Mouse (Mus musculus) gastrocnemius, postnatal 4 days (tissue): Measurements from ENCODE around the gene Hoxb1. TPM values are rescaled to one million over a fixed set of nuclear protein-coding genes. Genes with fewer than 3 reads are reported as not detected.

Experiments used
- DNase-seq, 2 experiments: peaks; one replicate each; pipeline ENCODE4 v3.0.0; 2021 to 2022; ENCODE audit warnings: low spot score in 2 of 2, mixed read lengths in 2 of 2
- total RNA-seq, 2 experiments: library from RNA; stranded (reverse); gene quantifications; 2 replicates each; pipeline ENCODE4 v1.2.3; 2021

Gene Hoxb1
- total RNA-seq, 2 experiments from 2014 or later: not detected

DNA sequence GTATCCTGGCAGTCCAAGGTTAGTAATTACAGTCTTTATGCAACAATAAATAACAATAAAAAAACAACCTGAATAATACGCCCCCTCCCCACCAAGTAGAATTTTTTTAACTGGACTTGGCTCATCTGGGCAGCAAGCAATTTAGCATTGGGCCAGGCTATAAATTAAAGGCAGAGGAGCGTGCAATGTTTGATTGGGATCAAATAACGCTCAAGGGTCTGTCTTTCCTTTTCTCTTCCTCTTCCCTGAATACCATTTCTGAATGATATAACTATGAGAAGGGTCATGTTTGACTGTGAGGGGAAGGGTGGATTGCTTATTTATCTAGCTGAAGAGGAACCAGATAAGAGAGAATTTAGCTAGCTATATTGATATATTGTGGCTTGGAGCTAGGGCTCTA lies 16.6 kb upstream of the Hoxb1 start:
- DNase-seq: no peak

DNA sequence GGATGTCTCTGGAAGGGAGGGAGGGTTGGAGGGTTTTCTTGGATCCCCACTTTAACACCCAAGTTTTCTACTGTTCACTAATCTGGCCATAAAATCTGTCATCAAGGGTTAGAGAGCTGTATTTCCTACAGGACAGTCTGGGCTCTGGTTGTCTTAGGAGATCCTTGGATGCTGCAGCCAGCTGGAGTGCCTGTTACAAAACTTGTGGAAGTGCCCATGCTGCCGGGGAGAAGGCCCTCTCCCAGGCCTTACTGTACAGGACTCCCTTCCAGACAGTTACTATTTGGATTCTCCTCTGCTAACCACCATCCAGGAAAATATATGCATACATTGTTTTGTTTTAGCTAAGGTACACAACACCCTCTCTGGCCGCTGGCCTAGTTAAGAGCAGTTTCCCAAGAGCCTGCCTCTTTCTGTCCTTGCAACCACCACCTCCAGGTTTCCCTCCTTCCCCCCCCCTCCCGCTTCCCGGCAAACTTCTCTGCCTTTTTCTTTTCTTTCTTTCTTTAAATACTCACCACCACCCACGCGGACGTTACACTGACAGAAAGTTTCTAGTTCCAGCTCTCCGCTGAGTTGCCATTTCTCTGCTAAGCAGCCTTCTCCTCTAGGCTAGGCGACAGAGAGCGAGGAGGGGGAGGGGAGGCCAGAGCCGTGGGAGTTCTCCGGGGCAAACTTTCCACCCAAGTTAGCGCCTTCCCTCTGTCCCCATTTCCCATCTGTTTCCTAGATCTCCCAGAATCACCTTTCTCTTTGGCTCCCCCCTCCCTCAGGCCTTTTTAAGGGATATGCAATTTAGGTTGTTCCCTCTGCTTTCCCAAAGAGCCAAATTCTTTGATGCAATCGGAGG lies 15.8 kb upstream of the Hoxb1 start:
- DNase-seq: no peak

DNA sequence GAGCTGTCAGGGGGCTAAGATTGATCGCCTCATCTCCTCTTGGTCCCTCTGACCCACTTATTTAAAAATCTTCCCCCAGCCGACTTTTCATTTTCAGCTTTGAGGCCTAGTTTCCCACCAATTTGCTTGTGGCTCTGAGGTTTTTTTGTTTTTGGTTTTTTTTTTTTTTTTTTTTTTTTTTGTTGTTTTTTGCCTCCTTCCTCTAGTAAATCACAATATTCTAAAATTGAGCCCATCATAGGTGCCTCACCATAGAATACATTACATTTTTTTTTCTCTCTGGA lies 15.3 kb upstream of the Hoxb1 start, which contains the start of gene Hoxb2:
Gene Hoxb2, plus strand, starts transcription at position 185 of the 284 bp plus-strand sequence.
- DNase-seq: no peak

GRCm38 (mm10) chr11:96350791-96351190 lies 14.8 kb upstream of the Hoxb1 start:
- no peak for DNase-seq

DNA sequence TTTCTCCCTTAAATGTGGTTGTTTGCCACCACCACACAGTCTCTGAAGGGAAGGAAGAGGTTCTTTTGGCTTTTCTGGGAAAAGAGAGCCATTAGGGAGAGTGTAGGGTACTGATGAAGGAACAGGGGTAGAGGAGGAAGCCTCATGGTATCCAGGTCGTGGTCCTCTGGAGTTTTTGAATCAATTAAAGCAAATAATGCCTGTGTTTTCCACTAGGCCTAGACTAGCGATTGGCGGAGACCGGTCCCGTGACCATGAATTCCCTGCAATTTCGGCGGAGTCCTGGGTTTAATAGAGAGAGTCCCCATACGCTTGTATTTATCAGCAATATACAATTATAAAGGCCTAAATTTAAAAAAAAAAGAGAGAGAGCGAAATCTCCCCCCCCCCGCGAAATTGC lies 14.2 kb upstream of the Hoxb1 start:
- no peak for DNase-seq

- DNase-seq: no peak
These were observed 13.7 kb upstream of the Hoxb1 start for GRCm38 (mm10) chr11:96351831-96352230.

- no peak for DNase-seq
These were observed 12.6 kb upstream of the Hoxb1 start for GRCm38 (mm10) chr11:96352691-96353521.

- DNase-seq: no peak
These were observed 12.1 kb upstream of the Hoxb1 start for GRCm38 (mm10) chr11:96353522-96353841.

GRCm38 (mm10) chr11:96353939-96354338 lies 11.6 kb upstream of the Hoxb1 start:
- no peak for DNase-seq

- DNase-seq: no peak
These were observed 11.2 kb upstream of the Hoxb1 start for GRCm38 (mm10) chr11:96354376-96354775.

DNA sequence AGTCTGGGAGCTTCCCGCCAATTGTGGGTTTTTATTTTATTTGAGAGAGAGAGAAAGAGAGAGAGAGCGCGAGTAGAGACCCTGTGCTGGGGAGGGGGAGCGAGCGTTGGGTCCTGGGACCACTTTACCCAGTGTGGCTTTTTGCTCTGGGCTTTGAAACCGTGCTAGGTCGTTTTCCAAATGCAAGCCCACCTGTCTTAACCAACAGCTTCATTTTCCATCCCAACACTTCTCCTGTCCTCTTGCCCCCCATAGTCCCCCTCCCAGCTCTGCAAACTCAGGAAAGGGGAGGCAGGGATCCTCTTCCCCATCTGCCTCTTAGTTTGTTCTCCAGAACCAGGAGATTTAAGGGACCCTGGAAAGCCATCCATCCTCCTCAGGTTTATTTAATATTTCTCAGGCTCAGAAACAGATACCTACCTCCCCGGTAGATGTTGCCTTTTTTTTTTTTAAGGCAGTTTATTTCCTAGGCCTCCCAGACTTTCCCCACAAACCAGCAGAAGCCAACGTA lies 10.7 kb upstream of the Hoxb1 start:
- DNase-seq: no peak

- no peak for DNase-seq
These were observed 1.7 kb upstream of the Hoxb1 start for GRCm38 (mm10) chr11:96363807-96364206.

DNA sequence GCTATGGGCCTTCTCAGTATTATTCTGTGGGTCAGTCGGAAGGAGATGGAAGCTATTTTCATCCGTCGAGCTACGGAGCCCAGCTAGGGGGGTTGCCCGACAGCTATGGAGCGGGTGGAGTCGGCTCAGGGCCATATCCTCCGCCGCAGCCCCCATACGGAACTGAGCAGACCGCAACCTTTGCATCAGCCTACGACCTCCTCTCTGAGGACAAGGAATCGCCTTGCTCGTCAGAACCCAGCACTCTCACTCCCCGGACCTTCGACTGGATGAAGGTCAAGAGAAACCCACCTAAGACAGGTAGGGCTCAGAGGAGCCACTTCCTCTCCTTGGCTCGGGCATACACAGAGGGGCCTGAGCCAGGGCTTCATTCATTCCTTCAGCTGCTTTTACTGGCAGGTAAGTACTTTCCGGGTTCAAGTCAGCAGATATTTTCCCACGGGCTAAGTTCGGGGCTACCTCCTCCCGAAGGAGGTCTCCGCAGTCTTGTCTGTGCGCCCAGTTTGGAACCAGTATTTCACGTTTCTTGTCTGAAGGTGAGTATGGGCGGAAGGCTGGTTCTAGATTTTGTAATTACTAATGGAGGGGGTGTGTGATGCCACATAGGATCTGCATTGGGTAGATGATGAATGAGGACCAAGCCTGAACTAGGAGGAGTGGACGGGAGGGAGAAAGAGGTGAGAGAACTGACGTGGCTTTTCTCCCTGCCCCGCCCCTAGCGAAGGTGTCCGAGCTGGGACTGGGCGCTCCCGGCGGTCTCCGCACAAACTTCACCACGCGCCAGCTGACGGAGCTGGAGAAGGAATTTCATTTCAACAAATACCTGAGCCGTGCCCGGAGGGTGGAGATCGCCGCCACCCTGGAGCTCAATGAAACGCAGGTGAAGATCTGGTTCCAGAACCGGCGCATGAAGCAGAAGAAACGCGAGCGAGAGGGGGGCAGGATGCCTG lies 815 bp downstream of the Hoxb1 start:
- no peak for DNase-seq

DNA sequence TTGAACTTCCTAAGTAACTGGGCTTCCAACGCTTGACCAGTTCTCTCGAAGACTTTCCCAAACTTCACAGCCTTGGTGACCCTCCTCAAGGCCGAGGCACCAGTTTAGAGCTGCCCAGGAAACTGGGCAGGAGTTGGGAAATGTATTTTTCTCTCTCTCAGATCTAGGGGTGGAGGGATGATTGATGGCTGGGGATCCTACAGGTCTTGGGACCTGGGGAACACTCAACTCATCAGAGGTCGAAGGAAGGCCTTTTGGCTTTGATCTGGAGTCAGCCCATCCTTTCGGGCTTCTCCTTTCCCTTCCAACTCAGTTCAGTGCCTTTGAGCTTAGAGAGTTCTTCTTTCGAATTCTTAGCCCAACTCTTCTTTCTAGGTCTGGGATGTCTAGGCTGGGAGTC lies 1.6 kb downstream of the Hoxb1 start:
- no peak for DNase-seq

- no peak for DNase-seq
These were observed 3.1 kb downstream of the Hoxb1 start for GRCm38 (mm10) chr11:96368686-96369085.

GRCm38 (mm10) chr11:96369140-96369539 lies 3.6 kb downstream of the Hoxb1 start:
- no peak for DNase-seq

DNA sequence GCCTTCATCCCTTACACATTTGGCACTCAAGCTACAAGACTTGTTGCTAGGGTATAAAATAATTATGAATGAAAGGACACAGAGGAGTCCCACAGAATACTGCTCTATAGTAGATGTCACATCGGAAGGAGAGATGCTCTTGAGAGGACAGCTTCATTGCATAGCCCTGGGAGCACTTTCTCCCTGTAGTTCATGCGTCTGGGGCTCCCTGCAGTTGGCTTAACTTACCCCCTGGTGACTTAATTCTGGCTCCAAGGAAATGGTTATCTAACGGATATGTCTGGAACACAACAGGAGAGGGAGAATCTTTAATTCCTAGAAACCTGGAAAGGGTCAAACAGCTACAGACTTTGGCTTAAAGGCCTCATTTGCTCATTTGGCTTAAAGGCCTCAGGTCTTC lies 6.2 kb downstream of the Hoxb1 start:
- DNase-seq: no peak

- no peak for DNase-seq
These were observed 7.0 kb downstream of the Hoxb1 start for GRCm38 (mm10) chr11:96372519-96372918.

DNA sequence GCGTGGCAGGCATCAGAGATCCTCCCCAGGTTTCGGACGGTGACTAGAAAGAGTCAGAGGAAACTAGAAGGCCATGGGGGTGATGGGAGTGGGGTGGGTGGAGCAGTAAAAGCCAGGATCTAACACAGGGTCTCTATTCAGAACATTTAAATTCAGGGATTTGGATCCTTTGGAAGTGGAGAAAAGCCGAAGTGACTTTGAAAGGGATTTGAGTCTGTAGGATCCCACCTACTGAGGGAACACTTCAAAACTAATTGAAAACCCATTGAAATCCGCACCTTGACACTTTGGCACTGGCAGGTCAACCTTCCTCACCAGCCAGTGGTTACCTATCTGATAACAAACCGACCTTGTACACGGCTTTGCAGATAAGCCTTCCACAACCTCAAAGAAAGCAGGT lies 9.3 kb downstream of the Hoxb1 start:
- no peak for DNase-seq

DNA sequence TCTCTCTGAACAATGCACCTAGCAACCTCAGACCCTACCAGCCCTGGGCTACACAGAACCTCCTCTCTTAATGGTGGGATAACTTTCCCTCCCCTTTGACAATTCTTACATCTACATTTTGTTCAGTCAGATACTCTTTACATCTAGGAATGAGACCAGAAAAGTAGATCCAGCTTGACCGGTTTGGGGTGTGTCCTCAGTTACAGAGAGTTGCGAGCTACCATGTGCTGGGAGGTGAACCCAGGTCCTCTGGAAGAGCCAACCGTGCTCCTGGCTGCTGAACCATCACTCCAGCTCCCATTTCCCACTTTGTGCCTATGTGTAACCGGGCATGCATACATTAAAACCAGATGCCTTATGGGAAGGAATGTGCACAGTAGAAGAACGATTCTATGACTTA lies 17.8 kb downstream of the Hoxb1 start:
- no peak for DNase-seq

- DNase-seq: no peak
These were observed 22.1 kb downstream of the Hoxb1 start for GRCm38 (mm10) chr11:96387635-96388034.
